Mouse (Mus musculus) frontal cortex, postnatal 36 days (tissue): ENCODE data around the gene Rgs8.

ENCODE experiments used
- DNase-seq, 2 experiments: peaks; one replicate each; pipeline ENCODE4 v3.0.0; 2022; ENCODE audit warnings: low spot score in 2 of 2

The Rgs8 gene

GRCm38 (mm10) chr1:153741551-153742316, 88.9 kb downstream of the Rgs8 start:
- DNase-seq = no peak

DNA sequence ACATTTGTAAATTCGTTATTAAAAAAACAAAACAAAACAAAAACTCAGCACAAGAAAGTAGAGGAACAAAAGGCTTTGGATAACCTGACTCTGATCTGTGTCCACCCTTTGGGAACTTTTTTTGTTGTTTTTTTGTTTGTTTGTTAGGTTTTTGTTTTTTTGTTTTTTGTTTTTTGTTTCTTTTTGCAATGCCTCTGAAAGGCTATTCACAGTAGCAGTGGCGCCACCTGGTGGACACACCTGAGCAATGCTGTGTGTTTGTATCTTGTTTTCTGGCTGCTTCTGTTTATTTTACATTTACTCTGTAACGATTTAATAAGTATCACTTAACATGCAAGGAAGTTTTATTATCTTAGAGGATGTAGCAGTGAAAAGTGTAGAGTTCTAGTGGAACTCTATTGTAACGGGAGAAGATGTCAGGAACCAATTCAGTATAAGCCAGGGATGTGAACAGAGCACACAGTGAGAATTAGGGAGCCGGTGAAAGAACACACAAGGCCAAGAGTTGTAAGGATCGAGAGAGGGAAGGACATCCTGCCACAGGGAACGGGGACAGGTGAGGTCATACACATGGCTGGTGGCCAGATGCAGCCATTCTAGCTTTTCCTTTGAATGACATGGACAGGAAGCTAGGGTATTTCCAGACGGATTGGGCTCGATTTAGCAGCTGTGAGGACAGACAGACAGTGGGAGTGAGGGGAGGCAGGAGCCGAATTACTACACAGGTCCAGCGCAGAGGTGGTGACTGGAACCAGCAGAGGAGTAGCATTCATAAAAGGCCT, 89.7 kb downstream of the Rgs8 start:
- peak; percentile 71 to 81 for DNase-seq

DNA sequence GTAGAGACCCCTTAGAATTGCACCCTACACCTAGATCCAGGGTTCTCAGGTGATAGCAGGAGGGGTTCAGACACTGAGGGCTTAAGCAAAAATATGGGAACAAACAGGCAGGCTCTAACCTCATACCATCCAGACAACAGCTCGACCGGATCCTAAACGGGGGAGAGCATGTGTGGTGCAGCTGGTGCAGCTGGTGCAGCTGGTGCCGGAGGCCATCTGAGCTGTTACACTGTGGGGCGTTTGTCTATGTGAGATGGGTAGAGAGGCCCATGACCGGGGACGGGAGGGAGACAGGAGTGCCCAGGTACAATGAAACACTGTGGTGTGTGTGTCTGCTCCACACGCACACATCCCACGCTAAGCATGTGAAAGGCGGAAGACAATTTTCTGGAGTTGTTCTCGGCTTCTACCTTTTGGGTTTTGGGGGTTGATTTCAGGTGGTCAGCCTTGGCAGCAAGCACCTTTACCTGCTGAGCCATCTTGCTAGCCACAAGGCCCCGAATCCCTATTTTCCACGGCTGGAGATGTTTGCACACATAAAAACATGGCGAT, 93.4 kb downstream of the Rgs8 start:
- no peak for DNase-seq

DNA sequence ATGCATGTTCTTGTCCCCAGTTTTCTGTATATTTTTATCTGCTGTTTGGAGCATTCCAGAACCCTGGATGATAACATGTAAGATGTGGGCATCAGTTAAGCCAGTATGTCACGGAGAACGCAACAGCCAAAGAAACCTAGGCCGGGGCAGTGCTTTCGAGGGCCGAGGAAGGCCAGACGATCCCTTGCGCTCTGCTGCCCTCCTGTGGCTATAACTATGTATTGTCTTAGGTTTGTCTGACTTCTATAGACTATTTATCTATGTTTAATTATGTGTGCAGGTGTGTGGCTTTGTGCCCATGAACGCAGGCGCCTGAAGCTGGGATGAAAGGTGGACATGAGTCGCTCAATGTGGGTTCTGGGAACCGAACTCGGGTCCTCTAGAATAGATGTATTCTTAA, 93.9 kb downstream of the Rgs8 start:
- peak; percentile 70 to 77 for DNase-seq

- no peak for DNase-seq
These were observed 95.2 kb downstream of the Rgs8 start for GRCm38 (mm10) chr1:153747861-153748530.

- DNase-seq = no peak
These were observed 95.7 kb downstream of the Rgs8 start for GRCm38 (mm10) chr1:153748549-153748948.

GRCm38 (mm10) chr1:153749211-153749801, 96.5 kb downstream of the Rgs8 start, which contains the start of gene Rnasel:
Gene Rnasel, plus strand, starts transcription at chr1:153749426.
- peak; percentile 63 to 70 for DNase-seq
